Mouse (Mus musculus) MEL (cell line): ENCODE data around the gene Apbb1. TPM values are rescaled to one million over a fixed set of nuclear protein-coding genes. Genes with fewer than 3 reads are reported as not detected.
A peak's percentile ranks its signal among the peaks of the same experiment; 100 is the strongest.

Experiments
- DNase-seq: peaks from one replicate; pipeline ENCODE4 v3.0.0; 2011; ENCODE audit warnings: low read depth, low spot score
- H3K27ac ChIP-seq: 2 replicates; pipeline ENCODE4 v1.5.1; 2012; ENCODE audit warnings: low read depth, mild to moderate bottlenecking, control low read depth, low read length, moderate library complexity; ENCODE audit not compliant: control insufficient read depth
- H3K27me3 ChIP-seq, 2 experiments: fragments of 150-350 bp in 1 of 2; sonication (generic) in 1 of 2; 2 replicates each; pipeline ENCODE4 v1.6.1; 2012; ENCODE audit warnings: low read length in 2 of 2, mild to moderate bottlenecking in 2 of 2, improper control_type of control experiment in 1 of 2, moderate library complexity in 1 of 2; ENCODE audit not compliant: insufficient read depth in 2 of 2, control insufficient read depth in 1 of 2
- H3K36me3 ChIP-seq, 2 experiments: 2 replicates each; pipeline ENCODE4 v1.6.1; 2012 to 2014; ENCODE audit warnings: low read length in 2 of 2, improper control_type of control experiment in 1 of 2, inconsistent platforms in 1 of 2, mild to moderate bottlenecking in 1 of 2; ENCODE audit not compliant: insufficient read depth in 2 of 2, control insufficient read depth in 1 of 2
- H3K4me1 ChIP-seq, 2 experiments: fragments of 150-350 bp in 1 of 2; sonication (generic) in 1 of 2; 2 replicates each; pipeline ENCODE4 v1.6.1; 2012; ENCODE audit warnings: low read length in 2 of 2, improper control_type of control experiment in 1 of 2, mild to moderate bottlenecking in 1 of 2; ENCODE audit not compliant: insufficient read depth in 2 of 2, control insufficient read depth in 1 of 2
- H3K4me3 ChIP-seq, 2 experiments: fragments of 150-350 bp in 1 of 2; sonication (generic) in 1 of 2; 2 replicates each; pipeline ENCODE4 v1.5.1; 2012; ENCODE audit warnings: low read depth in 2 of 2, low read length in 2 of 2, mild to moderate bottlenecking in 2 of 2, moderate library complexity in 2 of 2, control low read depth in 1 of 2, improper control_type of control experiment in 1 of 2; ENCODE audit not compliant: control insufficient read depth in 1 of 2, insufficient read depth in 1 of 2
- H3K79me2 ChIP-seq: 2 replicates; pipeline ENCODE4 v1.6.1; 2012; ENCODE audit warnings: mild to moderate bottlenecking, low read length, moderate library complexity; ENCODE audit not compliant: control insufficient read depth, poor library complexity, insufficient read depth
- H3K9ac ChIP-seq: 2 replicates; pipeline ENCODE4 v1.6.1; 2012; ENCODE audit warnings: low read depth, mild to moderate bottlenecking, control low read depth, low read length, moderate library complexity; ENCODE audit not compliant: control insufficient read depth, poor library complexity, severe bottlenecking
- H3K9me3 ChIP-seq: fragments of 150-350 bp; sonication (generic); replicated peaks from 2 replicates; pipeline ENCODE4 v1.6.1; 2012; ENCODE audit warnings: mild to moderate bottlenecking, low read length, improper control_type of control experiment, moderate library complexity; ENCODE audit not compliant: insufficient read depth
- BHLHE40 ChIP-seq: IDR thresholded peaks from 2 replicates; pipeline ENCODE4 v1.6.1; 2012; ENCODE audit warnings: low read depth, mild to moderate bottlenecking, inconsistent platforms, low read length, improper control_type of control experiment, borderline replicate concordance
- CHD1 ChIP-seq: IDR thresholded peaks from 2 replicates; pipeline ENCODE4 v1.6.1; 2012; ENCODE audit warnings: low read depth, mild to moderate bottlenecking, inconsistent platforms, low read length, improper control_type of control experiment
- CHD2 ChIP-seq: IDR thresholded peaks from 2 replicates; pipeline ENCODE4 v1.6.1; 2011; ENCODE audit warnings: low read length, improper control_type of control experiment
- CTCF ChIP-seq, 3 experiments: IDR thresholded peaks in 2 of 3; conservative IDR thresholded peaks in 1 of 3; 2 replicates each; pipeline ENCODE4 v1.5.1; 2011 to 2012; ENCODE audit warnings: low read length in 3 of 3, low read depth in 2 of 3, mild to moderate bottlenecking in 2 of 3, improper control_type of control experiment in 1 of 3, inconsistent platforms in 1 of 3, mixed read lengths in 1 of 3, moderate library complexity in 1 of 3; ENCODE audit not compliant: control insufficient read depth in 1 of 3, insufficient read depth in 1 of 3, poor library complexity in 1 of 3, severe bottlenecking in 1 of 3
- E2F4 ChIP-seq: IDR thresholded peaks from 2 replicates; pipeline ENCODE4 v1.6.1; 2011; ENCODE audit warnings: low read depth, low read length, improper control_type of control experiment, borderline replicate concordance
- EP300 ChIP-seq, 2 experiments: IDR thresholded peaks; 2 replicates each; pipeline ENCODE4 v1.6.1; 2011; ENCODE audit warnings: improper control_type of control experiment in 2 of 2, low read length in 2 of 2, low read depth in 1 of 2, mild to moderate bottlenecking in 1 of 2
- GATA1 ChIP-seq: IDR thresholded peaks from 2 replicates; pipeline ENCODE4 v1.6.1; 2011; ENCODE audit warnings: low read depth, low read length, improper control_type of control experiment
- JUND ChIP-seq: IDR thresholded peaks from 2 replicates; pipeline ENCODE4 v1.6.1; 2011; ENCODE audit warnings: low read depth, mild to moderate bottlenecking, improper control_type of control experiment, low read length
- KAT2A ChIP-seq: conservative IDR thresholded peaks from 2 replicates; pipeline ENCODE4 v1.6.1; 2012; ENCODE audit warnings: low read depth, low read length, improper control_type of control experiment, inconsistent platforms
- MAFK ChIP-seq: IDR thresholded peaks from 2 replicates; pipeline ENCODE4 v1.6.1; 2011; ENCODE audit warnings: low read depth, mild to moderate bottlenecking, low read length, improper control_type of control experiment, borderline replicate concordance
- MAX ChIP-seq: IDR thresholded peaks from 2 replicates; pipeline ENCODE4 v1.6.1; 2011; ENCODE audit warnings: low read length, improper control_type of control experiment
- MEF2A ChIP-seq: IDR thresholded peaks from 2 replicates; pipeline ENCODE4 v1.6.1; 2014; ENCODE audit warnings: low read depth, mild to moderate bottlenecking, inconsistent platforms, low read length, improper control_type of control experiment; ENCODE audit not compliant: poor library complexity, insufficient replicate concordance, severe bottlenecking; ENCODE audit errors: extremely low read depth
- MYB ChIP-seq: IDR thresholded peaks from 2 replicates; pipeline ENCODE4 v1.6.1; 2011; ENCODE audit warnings: mild to moderate bottlenecking, low read depth, low read length, improper control_type of control experiment
- MYC ChIP-seq: IDR thresholded peaks from 2 replicates; pipeline ENCODE4 v1.6.1; 2011; ENCODE audit warnings: low read depth, mild to moderate bottlenecking, low read length, improper control_type of control experiment, moderate library complexity
- NELFE ChIP-seq: IDR thresholded peaks from 2 replicates; pipeline ENCODE4 v1.6.1; 2011; ENCODE audit warnings: low read depth, low read length, improper control_type of control experiment
- POLR2A ChIP-seq, 2 experiments: IDR thresholded peaks; 2 replicates each; pipeline ENCODE4 v1.6.1; 2011 to 2012; ENCODE audit warnings: low read length in 2 of 2, mild to moderate bottlenecking in 2 of 2, control low read depth in 1 of 2, improper control_type of control experiment in 1 of 2, low read depth in 1 of 2, moderate library complexity in 1 of 2; ENCODE audit not compliant: control insufficient read depth in 1 of 2, insufficient read depth in 1 of 2, poor library complexity in 1 of 2
- RAD21 ChIP-seq: IDR thresholded peaks from 2 replicates; pipeline ENCODE4 v1.6.1; 2011; ENCODE audit warnings: mild to moderate bottlenecking, low read depth, low read length, improper control_type of control experiment
- RCOR1 ChIP-seq: IDR thresholded peaks from 2 replicates; pipeline ENCODE4 v1.6.1; 2012; ENCODE audit warnings: low read depth, mild to moderate bottlenecking, inconsistent platforms, low read length, improper control_type of control experiment
- SIN3A ChIP-seq: IDR thresholded peaks from 2 replicates; pipeline ENCODE4 v1.6.1; 2012; ENCODE audit warnings: low read length, improper control_type of control experiment, inconsistent platforms
- SMC3 ChIP-seq: IDR thresholded peaks from 2 replicates; pipeline ENCODE4 v1.6.1; 2011; ENCODE audit warnings: low read depth, low read length, improper control_type of control experiment
- TCF12 ChIP-seq: IDR thresholded peaks from 2 replicates; pipeline ENCODE4 v1.6.1; 2014; ENCODE audit warnings: low read depth, mild to moderate bottlenecking, inconsistent platforms, low read length, improper control_type of control experiment, moderate library complexity
- UBTF ChIP-seq: IDR thresholded peaks from 2 replicates; pipeline ENCODE4 v1.6.1; 2012; ENCODE audit warnings: low read depth, mild to moderate bottlenecking, inconsistent platforms, low read length, improper control_type of control experiment, moderate library complexity, borderline replicate concordance; ENCODE audit not compliant: insufficient read depth
- ZC3H11A ChIP-seq: IDR thresholded peaks from 2 replicates; pipeline ENCODE4 v1.6.1; 2012; ENCODE audit warnings: low read depth, mild to moderate bottlenecking, inconsistent platforms, low read length, improper control_type of control experiment
- ZKSCAN1 ChIP-seq: IDR thresholded peaks from 2 replicates; pipeline ENCODE4 v1.6.1; 2012; ENCODE audit warnings: low read depth, mild to moderate bottlenecking, inconsistent platforms, low read length, improper control_type of control experiment, moderate library complexity
- ZMIZ1 ChIP-seq: IDR thresholded peaks from 2 replicates; pipeline ENCODE4 v1.6.1; 2012; ENCODE audit warnings: low read depth, mild to moderate bottlenecking, inconsistent platforms, low read length, improper control_type of control experiment, moderate library complexity
- polyA plus RNA-seq, 2 experiments: library from polyadenylated mRNA; stranded (reverse) in 1 of 2; unstranded in 1 of 2; fragments of >175 nt in 1 of 2; fragments of >200 nt in 1 of 2; gene quantifications; 2 replicates each; pipeline versions ENCODE4 v1.2.1 to v1.2.4; 2012; ENCODE audit warnings: low replicate concordance in 2 of 2, low read depth in 1 of 2; ENCODE audit not compliant: insufficient read length in 2 of 2, insufficient read depth in 1 of 2, missing spikeins in 1 of 2
- total RNA-seq: library from RNA; depleted of rRNA; stranded (reverse); fragments of 300-350 nt; gene quantifications from 2 replicates; pipeline ENCODE4 v1.2.3, GENCODE M21; 2012

Gene Apbb1
- total and polyA plus RNA-seq, 3 experiments: 0.13 TPM; not detected in 2

- Histone ChIP-seq H3K27ac (no peak overlapping the region), H3K79me2 (no peaks in the 10 kb centered on the region), H3K4me1 (no peaks in the 10 kb centered on the region), H3K9me3 (no peaks in the 10 kb centered on the region), H3K9ac (no peak overlapping the region), H3K36me3 (no peaks in the 10 kb centered on the region), H3K4me3 (no peak overlapping the region), H3K27me3 (peaks cover 3 to 5% of the 10 kb centered on the region in 2 experiments; a peak in 2 of 4 replicates)
- TF ChIP-seq JUND: no peak
- TF ChIP-seq MYB: no peak
- no peak for TF ChIP-seq CHD2
- TF ChIP-seq SIN3A: no peak
- TF ChIP-seq UBTF: no peak
- TF ChIP-seq RAD21: no peak
- no peak for TF ChIP-seq EP300 (IDR thresholded peaks at IDR 0.05; ENCODE audit: low read depth in 1 of 2, low read length in 2 of 2)
- no peak for TF ChIP-seq ZC3H11A
- no peak for TF ChIP-seq BHLHE40
- no peak for TF ChIP-seq POLR2A (IDR thresholded peaks at IDR 0.05; ENCODE audit: control insufficient read depth in 1 of 2, insufficient read depth in 1 of 2, low read depth in 1 of 2, low read length in 2 of 2, poor library complexity in 1 of 2)
- TF ChIP-seq MAX: no peak
- no peak for TF ChIP-seq CHD1
- no peak for TF ChIP-seq RCOR1
- TF ChIP-seq GATA1: no peak
- no peak for TF ChIP-seq E2F4
- no peak for TF ChIP-seq MYC
- DNase-seq: no peak
These were observed 35.5 kb downstream of the Apbb1 start for GRCm38 (mm10) chr7:105545986-105546385.

GRCm38 (mm10) chr7:105534162-105534561, 47.3 kb downstream of the Apbb1 start:
- Histone ChIP-seq H3K4me3 (no peak overlapping the region), H3K79me2 (no peaks in the 10 kb centered on the region), H3K4me1 (no peaks in the 10 kb centered on the region), H3K9ac (no peak overlapping the region), H3K36me3 (no peaks in the 10 kb centered on the region), H3K27me3 (peaks cover 1% of the 10 kb centered on the region in 2 experiments; a peak in 2 of 4 replicates), H3K27ac (no peak overlapping the region)
- peak; percentile 47 for DNase-seq
- peak; percentile 36 for TF ChIP-seq ZC3H11A
- no peak for TF ChIP-seq TCF12
- TF ChIP-seq ZMIZ1: no peak
- peak; percentile 38 for TF ChIP-seq SMC3
- no peak for TF ChIP-seq CHD1
- no peak for TF ChIP-seq KAT2A
- peak; percentile 15 to 36 (median 21); a peak in 4 of 6 replicates for TF ChIP-seq CTCF (IDR thresholded peaks at IDR 0.05 in 2 of 3, conservative IDR thresholded peaks at IDR 0.05 in 1 of 3; ENCODE audit: control insufficient read depth in 1 of 3, insufficient read depth in 1 of 3, low read depth in 2 of 3, low read length in 3 of 3, poor library complexity in 1 of 3, severe bottlenecking in 1 of 3)
- peak; percentile 47 for TF ChIP-seq RAD21
- no peak for TF ChIP-seq MAFK
- TF ChIP-seq CHD2: no peak
- no peak for TF ChIP-seq MEF2A
- no peak for TF ChIP-seq NELFE
- TF ChIP-seq ZKSCAN1: no peak
- TF ChIP-seq E2F4: no peak
- no peak for TF ChIP-seq JUND
- TF ChIP-seq EP300 (IDR thresholded peaks at IDR 0.05; ENCODE audit: low read depth in 1 of 2, low read length in 2 of 2): no peak
- TF ChIP-seq BHLHE40: no peak
- TF ChIP-seq, all 39 proteins: peak for 4
- H3K9me3 ChIP-seq: no peaks in the 10 kb centered on the region
